Mouse (Mus musculus) lung, adult 2 months (tissue): Measurements from ENCODE around the gene Majin.

Source experiments
- CTCF ChIP-seq: fragments of 200-500 bp; IDR thresholded peaks from 2 replicates; pipeline ENCODE4 v1.5.1; 2011; ENCODE audit warnings: mild to moderate bottlenecking, low read length, control low read depth; ENCODE audit not compliant: insufficient read depth
- POLR2A ChIP-seq: fragments of 200-500 bp; IDR thresholded peaks from 2 replicates; pipeline ENCODE4 v1.6.1; 2011; ENCODE audit warnings: low read depth, mild to moderate bottlenecking, control low read depth, low read length, borderline replicate concordance; ENCODE audit errors: extremely low read depth

DNA sequence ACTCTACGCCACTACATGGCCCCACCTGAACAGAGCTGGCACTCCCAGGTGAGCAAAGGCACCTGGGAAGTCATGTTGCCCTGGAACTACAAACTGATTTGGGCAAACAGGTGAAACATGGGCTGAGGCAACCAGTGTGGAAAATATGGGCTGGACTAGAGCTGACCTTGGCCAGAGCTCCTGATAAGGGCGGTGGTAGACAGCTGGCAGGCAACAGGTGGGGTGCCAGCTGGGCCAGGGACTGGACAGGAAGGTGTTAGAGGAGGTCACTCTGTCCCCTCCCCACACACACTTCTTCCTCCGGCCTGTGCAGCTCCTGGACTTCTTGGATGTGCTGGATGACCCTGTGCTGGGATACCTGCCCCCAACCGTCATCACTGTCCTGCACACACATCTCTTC lies 68.8 kb downstream of the Majin start:
- TF ChIP-seq POLR2A (no peak), CTCF (no peak)
